Mouse (Mus musculus) 416B (cell line): ENCODE data around the gene Olfr221.

ENCODE experiments used
- DNase-seq: peaks from one replicate; pipeline ENCODE4 v3.0.0; 2011; ENCODE audit warnings: low read depth

Olfr221 gene

DNA sequence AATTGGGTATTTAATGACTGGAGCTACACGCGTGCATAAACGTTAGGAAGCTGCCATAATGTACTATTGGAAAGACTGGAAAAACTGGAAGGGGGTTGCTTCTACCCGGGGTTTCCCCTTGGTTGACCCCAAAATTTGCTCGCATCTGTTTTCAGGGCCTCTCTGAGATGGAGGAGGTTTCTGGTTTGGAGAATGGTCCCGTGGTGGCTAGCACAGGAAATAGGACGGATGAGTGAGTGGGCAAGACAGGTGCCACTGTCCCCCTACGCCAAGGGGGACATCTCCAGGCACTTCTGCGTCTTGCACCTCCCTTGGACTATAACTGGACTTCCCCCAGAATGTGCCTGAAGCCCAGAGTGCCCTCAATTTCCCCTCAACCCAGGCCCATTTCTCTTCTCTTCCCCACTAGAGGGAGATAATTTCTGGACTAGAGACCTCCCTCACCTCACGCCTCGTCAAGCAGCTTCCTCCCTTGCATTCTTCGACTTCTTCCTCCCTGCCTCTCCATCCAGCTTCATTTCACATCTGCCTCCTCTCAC, 23.1 kb downstream of the Olfr221 start:
- DNase-seq: no peak

DNA sequence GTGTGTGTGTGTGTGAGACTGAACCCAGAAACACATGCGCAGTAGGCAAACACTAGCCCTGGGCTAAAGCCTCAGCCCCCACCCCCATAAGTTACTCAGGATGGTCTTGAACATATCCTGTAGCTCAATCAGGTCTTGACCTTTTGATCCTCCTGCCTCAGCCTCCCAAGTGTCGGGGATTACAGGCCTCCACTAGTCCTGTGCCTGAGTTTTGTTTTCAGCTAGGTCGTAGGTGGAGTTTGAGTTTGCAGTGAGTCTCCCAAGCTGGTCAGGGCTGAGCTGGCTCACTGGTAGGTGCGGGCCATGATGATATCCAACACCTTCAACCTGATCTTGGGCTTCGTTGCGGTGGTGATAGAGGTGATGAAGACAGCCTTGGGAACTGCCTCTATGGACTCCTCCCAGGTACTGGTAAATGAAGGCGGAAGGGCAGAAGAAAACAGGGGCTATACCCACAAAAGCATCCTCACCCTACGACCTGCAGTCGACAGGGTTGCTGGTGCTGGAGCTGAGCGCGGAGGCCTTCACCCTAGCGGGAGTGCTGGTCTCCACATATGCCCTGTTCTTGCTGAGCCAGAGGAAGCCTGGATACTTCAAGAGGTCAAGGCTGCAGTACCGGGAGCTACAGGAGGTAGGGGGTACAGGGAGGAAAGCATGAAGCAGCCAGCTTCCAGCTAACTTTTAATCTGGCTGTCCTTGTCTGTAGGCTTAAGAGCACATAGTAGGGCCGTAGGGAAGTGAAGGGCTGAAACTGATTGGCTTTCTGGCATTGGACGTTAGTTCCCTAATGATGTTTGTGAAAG, 23.8 kb downstream of the Olfr221 start:
- peak; percentile 36 for DNase-seq

DNA sequence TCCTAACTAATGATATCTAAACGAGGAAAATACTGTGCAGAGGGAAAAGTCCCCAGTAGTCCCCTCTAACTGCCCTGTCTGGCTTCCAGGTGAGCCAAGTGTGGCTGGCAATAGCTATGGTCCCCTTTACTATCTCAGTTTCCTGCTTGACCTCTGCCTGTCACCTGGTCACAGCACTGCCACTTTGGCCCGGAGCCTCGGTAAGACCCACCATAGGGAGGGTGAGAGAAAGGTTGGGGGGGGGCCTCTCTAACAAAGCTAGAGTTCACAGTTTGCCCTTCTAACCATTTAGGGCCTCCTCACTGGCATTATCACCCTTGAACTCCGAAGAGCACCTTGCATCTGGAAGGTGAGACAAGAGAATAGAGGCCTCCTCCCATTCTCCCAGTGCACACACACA, 24.6 kb downstream of the Olfr221 start:
- no peak for DNase-seq

DNA sequence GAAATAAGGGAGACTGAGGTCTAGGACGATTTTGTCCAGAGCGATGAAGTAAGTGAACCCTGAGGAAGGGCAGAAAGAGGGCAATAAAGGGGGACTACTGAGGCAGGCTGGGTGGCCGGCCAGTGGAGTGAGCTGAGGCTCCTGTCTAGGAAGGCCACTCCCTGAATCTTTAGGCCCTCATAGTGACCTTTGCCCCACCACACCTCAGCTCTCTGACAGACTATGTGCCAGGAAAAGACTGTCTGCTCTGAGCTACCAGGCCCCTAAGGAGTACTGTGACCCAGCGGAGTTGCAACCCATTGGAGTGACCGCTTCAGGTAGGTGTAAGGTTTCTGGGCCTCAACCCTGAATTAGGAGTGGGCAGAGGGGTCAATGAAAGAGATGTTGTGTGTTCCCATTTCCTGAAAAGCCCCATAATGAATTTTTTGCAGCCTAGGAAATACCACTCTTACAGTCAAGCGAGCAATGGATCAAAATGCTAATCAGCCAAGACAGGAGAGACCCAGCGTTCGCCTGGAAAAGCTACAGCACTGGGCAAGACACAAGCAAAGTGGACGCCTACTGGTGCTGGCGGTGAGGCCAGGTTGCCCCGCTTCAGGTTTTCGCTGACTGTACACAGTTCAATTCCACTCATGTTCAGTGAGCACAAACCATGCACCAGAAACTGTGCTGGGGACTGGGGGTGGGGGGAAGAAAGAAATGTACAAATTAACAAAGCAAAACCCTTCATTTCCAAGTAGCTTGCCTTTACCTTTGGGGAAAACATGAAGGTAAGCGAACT, 25.4 kb downstream of the Olfr221 start:
- DNase-seq: no peak

DNA sequence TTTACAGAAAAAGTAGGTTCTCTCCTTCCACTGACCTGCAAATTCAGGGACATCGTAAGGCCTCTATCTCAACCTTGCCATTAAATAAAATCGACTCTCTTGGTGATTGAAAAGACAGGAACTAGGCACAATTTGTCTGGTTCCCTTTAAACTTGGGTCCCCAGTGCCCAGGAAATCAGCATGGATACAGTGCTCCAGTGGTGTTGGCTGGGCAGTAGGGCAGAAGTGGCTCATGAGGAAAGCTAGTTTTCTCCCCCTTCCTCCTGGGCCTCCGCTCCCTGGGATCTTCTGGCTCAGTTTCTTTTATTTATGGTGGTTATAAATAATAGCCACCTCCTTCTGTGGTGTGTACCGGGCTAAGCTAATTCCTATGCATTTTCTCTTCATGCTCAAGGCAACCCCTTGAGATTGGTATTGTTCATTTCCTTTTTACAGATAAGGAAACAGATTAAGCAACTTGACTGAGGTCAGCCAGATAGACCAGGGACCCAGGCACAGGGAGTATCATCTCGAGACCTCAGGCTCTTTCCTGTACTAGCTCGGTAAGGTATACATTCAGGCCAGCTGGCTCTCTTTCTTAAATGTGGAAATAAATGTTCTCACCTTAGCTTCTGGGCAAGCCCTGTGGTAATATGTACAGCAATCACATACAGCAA, 26.7 kb downstream of the Olfr221 start, which contains the start of gene Tmem253:
Tmem253 (plus strand) TSS at position 214 of the 656 bp plus-strand sequence.
- DNase-seq: peak; percentile 80

DNA sequence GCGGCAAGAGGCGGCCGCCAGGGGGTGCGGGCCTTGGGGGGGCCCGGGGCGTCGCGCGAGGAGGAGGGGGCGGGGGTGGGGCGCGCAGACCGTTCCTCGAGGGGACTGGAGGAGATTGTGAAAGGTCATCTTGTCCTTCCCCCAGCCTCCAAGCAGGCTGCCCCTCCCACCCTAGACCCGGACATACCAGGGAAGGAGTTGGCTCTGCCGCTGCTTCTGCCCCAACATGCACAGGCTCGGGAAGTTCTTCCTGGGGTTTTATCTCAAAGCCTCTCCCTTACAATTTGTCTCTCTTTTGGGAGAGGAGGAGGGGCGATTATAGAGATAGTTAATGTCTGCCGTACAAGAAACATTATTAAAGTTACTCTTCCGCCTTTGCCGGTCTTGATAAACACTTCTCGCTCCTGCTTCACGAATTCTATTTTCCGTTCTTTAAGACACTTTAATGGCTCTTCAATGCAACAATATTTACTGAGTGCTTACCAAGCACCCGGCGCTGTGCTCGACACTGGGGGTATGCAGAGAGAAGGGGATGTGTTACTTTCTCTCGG, 27.4 kb downstream of the Olfr221 start:
- peak; percentile 85 for DNase-seq

DNA sequence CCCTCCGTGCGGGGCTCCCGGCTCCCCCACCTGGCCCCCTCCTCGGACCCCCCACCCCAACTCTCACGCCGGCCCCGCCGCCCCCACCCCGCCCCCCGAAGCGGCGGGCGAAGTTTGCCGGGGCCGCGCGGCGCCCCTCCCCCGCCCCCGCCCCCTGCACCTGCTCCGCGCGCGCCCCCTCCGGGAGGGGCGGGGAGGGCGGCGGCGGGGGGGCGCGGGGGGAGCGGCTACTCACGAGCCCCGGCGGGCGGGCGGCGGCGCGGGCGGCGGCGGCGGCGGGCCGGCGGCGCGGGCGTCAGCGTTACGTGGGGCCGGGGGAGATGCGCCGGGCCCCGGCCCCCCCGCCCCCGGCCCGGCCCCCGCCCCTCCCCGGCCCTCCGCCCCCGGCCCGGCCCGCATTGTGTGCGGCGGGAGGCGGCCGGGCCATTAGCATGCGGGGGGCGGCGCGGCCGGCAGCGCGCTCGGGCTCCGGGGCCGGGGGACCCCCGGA, 27.9 kb downstream of the Olfr221 start:
- no peak for DNase-seq

DNA sequence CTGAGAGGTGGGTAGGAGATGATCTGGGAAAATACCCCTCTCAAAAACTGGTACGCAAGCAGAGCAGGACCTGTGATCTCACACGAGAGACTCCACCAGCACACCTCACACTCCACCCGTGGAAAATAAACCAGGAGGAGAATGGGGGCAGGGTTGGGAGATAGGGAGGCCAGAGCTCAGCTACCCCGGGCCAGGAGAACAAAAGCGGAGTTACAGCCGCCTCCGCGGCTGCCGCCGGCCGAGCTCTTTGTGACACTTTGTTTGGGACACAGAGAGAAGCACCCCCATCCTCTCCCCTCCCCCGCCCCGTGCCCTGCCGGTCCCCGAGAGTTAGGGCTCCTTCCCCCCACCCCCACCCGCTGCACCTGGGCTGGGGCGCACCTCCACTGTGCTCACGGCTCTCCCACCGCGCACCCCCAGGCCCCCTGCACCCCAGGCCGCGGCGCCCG, 28.5 kb downstream of the Olfr221 start:
- peak; percentile 34 for DNase-seq

DNA sequence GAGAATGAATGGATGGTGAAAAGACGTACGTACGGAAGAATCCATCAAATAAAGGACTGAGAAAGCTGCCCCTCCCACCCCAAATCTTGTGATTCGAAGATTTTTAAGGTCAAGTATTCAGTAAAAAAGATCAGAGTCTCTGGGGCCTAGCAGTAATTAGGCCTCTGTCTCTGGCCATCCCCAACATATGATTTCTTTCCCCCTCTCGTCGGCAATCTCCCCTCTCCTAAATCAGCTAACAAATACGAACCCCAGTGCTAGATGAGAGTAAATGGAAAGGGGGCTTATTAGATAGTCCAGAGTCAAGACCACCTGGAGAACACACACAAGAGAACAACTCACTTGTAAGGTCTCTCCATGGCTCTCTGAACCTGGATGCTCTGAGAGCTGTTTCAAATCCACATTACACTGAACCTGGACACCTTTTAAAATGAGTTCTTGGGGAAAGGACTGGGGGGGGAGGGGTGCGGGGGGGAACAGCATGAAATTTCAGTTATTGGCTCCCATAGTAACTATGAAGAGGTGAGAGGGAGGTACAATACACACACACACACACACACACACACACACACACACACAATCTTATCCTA, 29.1 kb downstream of the Olfr221 start:
- DNase-seq: no peak

DNA sequence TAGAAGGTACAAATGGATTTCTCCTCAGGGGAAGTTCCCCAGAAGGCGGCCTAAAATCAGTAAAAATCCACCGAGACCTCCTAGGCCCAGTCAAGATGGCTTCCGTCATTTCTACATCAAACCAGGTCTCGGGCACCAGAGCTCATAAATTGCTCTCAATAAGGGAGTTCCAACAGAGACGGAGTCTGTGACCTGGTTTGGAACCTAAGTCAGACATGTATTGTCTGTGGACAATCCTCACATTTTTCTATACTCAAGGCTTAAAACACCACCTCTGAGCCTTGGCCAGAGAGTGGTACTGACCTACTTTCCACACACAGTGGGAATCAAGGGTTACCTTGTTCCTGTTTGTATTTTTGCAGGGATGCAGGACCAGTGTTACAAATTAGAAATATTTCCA, 29.7 kb downstream of the Olfr221 start:
- no peak for DNase-seq

DNA sequence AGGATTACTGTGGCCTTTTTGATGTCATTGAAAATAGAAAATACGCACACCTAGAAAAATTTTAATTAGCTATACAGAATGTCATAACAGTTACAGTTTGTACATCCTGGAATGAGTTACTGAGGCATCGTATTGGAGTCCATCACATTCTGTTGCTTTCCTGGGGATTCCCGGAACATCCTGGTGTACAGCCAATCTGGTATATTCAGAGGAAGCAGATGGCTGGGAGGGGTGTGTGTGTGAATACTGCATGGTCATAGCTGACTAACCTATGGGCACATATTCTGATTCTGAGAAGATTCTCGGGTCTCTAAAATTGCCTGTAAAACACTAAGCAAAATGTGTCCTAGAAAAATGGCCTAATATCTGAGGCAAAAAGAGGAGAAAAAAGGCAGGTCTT, 30.2 kb downstream of the Olfr221 start:
- DNase-seq: peak; percentile 38

DNA sequence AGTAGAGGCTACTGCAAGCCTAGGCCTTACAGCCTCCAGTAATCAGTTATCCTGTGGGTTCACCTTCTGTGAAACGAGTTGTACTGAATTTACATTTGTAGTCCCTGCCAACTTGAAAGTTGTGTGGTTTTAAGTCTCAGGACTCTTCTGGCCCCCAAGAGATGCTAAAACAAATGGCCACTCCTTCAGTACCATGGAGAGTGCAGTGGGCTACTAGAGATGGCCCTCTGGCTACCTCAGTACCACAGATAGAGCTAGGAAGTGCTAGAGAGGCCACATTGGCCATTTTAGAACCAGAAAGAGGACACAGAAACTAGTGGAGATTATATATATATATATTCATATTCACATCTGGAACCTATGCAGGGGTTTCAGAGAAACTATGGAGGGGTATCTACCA, 30.6 kb downstream of the Olfr221 start:
- DNase-seq: peak; percentile 43

DNA sequence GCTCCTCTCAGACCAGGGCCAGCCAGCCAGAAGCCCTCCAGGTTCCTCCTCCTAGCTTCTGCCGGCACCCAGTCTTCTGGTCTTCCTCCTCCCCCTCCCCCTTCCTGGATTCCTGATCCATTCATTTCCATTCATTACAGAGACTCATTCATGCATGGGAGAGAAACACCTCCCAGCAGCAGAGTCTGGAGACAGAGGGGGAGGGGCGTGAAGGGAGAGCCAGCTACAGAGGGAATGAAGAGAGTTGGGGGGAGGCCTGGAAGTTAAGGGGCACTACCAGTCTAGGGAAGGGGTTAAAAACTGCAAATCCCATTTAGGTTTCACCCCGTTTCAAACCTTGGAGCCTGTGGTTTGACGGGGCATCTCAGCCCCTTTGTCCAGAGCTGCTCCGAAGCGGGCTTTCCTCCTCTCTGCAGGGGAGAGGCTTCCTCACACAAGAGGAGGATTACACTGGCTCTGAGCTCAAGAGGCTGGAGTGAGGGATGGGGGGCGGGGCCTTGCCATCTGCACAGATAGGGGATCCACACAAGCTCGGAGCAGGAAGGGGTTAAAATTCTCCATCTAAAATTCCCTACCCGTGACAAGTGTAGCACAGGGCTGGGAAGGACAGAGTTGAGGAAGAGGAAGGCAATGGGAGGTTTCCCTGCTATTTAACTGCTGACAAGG, 31.7 kb downstream of the Olfr221 start:
- DNase-seq: no peak

DNA sequence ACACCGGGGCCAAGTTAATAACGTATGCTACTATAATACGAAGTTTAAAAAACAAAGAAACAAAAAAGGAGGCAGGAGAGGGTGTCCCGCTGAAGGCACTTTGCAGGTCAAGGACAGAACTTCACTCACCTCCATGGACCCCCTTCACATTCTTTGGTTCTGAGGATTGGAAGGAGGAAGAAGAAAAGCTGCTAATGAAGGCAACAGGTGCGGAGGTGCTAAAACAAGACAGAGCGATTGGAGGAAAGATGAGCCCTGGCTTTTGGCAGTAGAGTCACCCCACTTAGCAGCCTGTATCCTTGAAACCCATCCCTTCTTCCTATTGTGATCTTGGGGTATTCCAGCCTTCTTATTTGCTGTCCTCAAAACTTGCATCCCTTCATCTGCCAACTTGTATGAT, 32.4 kb downstream of the Olfr221 start:
- no peak for DNase-seq

DNA sequence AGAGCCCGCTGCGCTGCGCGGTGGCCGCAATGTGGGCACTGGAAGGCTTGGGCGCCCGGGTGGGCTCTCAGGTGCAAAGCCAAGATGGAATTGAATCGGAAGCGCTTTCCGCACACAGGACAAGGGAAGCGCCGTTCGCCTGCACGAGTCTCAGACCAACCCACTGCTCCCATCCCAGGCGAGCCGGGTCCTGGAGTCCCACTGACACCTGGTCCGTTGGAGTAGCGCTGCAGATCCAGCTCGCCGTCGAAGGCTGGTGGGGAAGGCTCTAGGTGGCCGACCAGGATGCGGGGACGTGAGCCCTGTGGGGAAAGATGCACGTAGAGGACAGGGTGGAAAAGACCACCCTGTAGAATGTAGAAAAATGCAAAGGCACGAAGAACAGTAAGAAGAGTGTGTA, 32.9 kb downstream of the Olfr221 start:
- no peak for DNase-seq

DNA sequence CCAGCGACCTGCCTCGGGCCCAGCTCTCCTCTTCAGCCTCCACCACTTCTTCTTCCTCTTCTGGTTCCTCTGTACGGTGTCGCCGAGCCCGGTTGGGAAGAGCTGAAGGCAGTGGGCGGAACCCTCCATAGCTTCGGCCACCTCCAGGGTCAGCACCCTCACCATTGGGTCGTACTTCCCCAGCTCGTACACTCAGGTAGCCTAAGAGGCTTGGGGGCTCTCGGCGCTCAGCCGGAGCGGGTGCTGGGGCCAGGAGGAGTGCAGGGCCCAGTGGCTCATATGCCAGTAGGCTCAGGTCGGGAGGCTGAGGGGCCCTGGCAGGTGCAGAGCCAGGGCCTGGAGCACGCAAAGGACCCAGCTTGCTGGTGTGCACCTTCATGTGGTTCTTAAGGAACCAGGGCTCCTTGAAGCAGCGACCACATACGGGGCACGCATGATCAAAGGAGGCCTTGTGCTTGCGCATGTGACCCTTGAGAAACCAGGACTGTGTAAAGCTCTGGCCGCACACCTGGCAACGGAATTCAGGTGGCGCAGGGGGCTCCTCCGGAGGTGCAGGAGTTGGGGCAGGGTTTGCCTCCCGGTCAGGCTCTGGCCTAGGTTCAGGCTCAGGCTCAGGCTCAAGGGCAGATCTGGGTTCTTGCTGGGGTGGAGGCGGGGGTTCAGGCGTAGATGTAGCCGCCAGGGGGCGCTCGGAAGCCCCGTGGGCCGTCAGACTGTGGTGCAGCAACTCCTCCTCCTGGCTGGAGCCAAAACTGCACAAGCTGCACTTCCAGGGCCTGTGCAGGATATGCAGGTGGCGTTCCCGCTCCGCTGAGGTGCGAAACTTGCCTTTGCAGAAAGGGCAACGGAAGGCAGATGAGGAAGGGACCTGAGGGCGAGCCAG, 33.7 kb downstream of the Olfr221 start:
- DNase-seq: peak; percentile 81

DNA sequence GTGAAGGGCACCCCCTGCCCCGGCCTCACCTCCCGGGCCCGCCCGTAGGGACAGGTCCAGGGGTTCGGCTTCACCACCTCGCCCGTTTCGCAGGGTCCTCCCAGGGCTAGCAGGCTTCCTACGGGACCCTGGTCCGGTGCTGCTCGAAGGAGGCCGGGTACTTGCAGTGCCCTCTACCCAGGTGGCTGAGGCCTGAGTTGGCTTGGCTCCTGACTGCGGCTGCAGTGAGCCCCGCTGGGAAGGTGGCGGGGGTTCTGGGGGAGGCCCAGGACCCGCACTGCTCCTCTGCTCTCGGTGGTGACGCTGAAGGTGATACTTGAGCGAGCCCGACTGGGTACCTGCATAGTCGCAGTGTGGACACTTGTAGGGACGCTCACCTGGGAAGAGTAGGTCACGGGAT, 35.5 kb downstream of the Olfr221 start:
- no peak for DNase-seq

DNA sequence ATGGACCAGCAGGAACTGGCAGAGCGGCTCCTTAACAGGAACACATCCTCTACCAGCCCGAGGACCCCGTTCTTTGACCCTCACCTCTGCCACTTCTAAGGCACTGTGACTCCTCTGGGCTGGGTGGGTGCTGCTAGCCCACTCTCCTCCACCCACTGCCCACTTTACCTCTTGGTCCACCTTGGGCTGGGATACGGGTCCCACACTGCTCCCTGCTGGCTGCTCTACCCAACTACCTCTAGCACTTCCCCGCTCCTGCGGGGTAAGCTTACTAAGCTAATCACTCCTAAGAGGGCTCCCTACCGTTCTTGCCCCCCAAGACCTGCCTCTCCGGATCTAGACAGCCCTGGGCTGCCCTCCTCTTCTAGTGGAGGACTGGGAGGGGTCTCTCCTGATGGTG, 36.0 kb downstream of the Olfr221 start:
- no peak for DNase-seq

DNA sequence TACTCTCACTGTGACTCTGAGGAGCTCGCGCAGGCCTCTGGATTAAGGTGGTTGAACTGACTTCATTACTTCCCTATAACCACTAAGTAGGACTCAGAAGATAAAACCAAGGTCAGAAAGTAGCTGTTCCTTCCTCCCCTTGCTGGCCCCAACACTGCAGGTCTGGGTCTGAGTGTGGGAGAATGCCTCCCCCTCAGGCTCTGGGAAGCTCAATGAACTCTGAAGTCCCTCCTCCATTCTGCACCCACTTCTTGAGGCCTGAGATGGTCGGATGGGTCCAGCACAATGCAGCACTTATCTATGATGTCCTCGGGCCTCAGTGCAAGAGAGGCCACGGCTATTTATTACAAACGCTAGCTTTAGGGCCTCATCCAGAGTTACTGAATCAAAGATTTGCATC, 36.6 kb downstream of the Olfr221 start:
- DNase-seq: no peak

DNA sequence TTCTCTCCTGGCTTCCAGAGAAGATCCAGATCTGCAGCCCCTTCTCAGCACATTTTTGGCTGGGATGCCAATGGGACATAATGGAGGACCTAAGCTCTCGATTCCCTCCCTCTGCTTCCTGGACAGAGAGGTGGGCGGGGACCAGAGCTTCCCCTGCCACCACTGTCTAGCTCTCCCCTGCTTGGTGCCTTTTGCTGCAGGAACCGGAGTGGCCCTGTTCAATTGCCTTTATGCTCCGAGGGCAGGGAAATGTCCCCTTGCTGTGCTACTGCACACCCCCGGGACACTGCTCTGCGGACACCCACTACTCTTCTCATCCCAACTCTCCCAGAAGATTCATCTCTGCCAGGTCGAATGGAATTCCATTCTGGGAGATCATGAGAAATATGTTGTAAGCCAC, 37.1 kb downstream of the Olfr221 start:
- DNase-seq: no peak
